Mouse (Mus musculus) left cerebral cortex, postnatal 4 days (tissue): ENCODE data around the gene Prss8. TPM values are rescaled to one million over a fixed set of nuclear protein-coding genes. Genes with fewer than 3 reads are reported as not detected.
"Not testable (repeated sequence)": the region's sequence is repeated elsewhere in the genome, so short reads cannot be mapped to it uniquely, and the experiment has no call there.

ENCODE experiments used
- DNase-seq: peaks from one replicate; pipeline ENCODE4 v3.0.0-alpha.2; 2022
- intact Hi-C: fragments of 180-260 bp; cut with DNase I; formaldehyde crosslinking; loops from one replicate; pipeline ENCODE4 v1.15.1; 2025
- total RNA-seq, 2 experiments: library from RNA; stranded (reverse); gene quantifications; 2 replicates each; pipeline ENCODE4 v1.2.3; 2021

Prss8 gene
- total RNA-seq: 1 to 10 TPM in 1 of 2 experiments, under 1 TPM in 1; 0.54 to 1.6 TPM

GRCm38 (mm10) chr7:127929923-127930322, at the start of gene Prss8:
Gene Prss8 (minus strand): TSS chr7:127930104.
- no peak for DNase-seq
- intact Hi-C loops: no loop called here

- intact Hi-C loops: no loop called here
- no peak for DNase-seq
Observed at GRCm38 (mm10) chr7:127978856-127979255, 49.0 kb upstream of the Prss8 start.

- DNase-seq: no peak
- intact Hi-C loops: no loop called here
Observed at GRCm38 (mm10) chr7:127974413-127974930, 44.6 kb upstream of the Prss8 start.

DNA sequence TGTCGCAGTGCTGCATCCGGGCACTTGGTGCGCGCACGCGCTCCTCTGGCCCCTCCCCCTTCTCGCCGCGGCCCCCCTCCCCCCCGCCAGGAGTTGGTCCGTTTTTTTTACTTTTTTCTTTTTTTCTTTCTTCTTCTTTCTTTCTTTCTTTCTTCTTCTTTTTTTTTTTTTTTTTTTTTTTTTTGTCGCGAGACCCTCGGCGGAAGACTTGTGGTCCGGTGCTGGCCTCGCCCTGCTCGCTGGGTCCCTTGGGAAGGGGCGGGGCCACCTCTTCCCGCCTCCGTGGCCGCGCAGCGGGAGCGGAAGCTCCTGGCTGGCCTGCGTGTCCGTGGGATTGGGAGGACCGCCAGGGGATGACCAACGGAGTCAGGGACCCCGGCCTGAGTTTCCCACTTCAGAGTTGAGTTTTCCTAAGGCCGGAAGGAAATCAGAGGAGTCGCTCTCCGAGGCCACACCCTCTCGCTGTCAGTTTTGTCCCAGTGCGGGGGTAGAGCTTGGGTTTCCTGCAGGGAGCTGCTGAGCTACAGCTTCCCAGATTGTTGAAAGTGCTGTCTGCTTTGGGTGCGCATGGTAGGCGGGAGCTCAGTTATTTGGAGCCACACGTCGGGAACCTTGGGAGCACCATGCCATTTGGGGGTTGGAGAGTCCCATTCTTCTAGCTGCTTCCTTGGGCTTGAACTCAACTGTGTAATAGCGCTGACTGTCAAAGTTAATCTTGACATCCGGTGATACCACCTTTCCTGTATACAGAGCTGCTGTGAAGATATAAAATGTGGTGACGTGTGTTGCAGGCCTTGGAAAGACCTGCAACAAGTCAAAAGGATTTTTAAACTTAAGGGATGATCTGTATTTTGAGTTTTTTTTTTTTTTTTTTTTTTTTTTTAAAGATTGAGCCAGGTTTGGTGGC, 38.3 kb upstream of the Prss8 start:
- DNase-seq: peak; percentile 80
- intact Hi-C loops: no loop called here

DNA sequence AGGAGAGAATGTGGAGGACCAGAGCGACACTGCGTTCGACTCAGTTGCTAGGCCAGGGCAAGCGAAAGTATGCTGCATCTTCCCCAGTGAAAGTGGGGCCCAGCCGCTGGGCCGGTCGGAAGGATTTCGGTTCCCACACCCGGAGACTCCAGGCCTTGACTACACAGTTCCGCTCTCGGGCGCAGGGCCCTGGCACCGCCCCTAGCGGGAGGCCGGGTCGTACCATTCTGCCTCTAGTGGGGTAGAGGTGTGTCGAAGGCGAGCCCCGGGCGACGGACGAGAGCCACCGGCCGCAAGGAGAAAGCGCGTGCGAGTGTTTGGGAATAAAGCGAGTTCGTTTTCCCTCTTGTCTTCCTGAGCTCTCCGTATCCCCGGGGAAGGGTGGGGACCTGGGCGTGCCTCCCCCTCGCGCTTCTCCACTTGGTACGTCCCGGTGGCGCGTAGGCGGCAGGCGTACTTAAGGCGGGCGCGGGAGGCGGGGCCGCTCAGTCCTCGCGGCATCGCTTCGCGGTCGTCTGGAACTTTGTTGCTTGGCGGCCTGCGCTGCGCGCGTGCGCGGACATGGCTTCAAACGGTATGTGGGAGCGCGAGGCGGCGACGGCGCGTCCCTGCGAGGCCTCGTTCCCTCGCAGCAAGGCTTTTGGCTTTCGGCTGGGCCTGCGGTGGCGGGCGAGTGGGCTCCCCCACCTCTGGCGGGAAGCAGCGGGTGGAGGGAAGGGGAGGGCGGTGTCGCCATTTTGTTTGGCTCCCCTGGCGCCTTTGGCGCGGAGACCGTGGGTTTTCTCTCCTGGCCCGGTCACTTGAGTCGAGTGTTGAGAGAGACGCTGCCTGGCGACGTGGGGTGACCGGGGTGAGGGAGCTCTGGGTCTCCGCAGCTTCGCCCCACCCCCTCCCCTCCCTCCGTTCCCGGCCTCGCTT, 37.4 kb upstream of the Prss8 start, which contains the start of gene Fus:
TSS of gene Fus (plus strand) at position 454 of the 918 bp plus-strand sequence.
- intact Hi-C loops: no loop called here
- peak; percentile 95 for DNase-seq

DNA sequence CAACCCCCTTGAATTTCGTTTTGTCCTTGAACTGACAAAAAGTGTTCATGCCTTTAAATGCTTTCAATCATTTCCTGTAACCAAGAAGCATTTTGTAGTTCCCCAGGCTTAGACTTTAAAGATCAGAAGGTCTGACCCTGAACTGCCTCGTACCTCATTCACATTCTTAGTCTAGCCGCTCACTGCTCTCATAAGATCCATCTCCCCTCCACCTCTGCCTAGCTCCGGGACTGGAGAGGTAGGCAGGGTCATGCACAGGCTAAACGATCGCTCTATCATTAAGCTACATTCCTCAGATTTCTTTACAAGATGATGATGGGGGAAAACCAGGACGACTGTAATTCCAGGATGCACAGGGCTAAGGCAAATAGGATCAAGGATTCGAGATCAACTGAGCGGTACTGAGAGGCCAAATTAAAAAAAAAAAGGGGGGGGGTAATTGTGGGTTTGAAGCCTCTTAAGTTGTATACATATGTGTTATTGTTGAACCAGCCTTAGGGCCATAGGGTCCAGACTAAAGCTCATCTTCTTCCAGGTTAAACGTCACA, 36.5 kb upstream of the Prss8 start:
- intact Hi-C loops: no loop called here

DNA sequence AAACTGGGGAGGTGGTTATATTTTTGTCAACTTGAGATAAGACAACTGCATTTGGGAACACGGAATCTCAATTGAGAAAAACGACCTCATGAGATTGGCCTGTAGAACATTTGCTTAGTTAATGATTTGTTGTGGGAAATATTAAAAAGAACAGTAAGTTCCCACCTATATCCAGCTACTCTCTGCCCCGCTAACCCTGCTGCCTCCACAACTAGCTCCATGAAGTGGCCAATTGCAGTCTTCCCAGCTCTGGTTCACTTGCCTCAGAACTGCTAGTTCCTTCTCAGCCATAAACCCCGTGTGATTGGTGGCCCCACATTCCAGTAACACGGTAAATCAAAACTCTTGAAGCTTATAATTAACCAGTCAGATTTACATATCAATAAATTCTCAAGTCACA, 29.5 kb upstream of the Prss8 start:
- intact Hi-C loops: no loop called here
- DNase-seq: no peak

More for the DNA sequence above, 36.5 kb upstream of the Prss8 start:
- no peak for DNase-seq

DNA sequence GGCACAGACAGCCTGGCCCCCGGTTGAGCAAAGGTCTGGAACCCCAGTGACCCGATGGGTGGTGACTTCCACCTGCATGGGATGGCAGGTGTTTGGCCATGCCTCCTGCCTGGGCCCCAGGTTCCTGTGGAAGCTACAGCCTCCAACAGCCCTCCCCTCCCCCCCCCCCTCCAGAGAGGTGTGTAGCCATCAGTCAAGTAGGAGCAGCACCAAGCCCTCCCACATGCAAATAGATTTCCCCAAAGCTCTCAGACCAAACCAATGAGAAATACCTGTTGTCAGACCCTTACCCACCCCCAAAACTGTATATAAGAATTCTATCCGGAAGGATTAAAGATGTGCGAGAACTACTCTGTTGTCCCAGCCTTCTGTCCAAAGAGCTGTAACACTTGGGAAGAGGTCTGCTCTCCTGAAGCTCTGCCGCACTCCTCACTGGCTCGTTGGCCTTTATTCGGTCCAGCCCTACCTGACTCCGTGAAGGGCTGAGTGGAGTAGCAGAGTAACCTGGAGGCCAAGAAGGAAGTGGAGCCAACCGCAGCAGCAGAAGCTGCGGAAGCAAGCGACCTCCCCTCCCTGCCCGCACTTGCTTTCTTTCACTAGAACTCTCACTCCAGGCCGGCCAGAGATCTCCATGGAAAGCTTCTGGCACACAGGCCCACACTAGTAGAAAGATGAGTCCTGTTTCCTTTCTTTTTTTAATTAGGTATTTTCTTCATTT, 23.1 kb upstream of the Prss8 start:
- intact Hi-C loops: no loop called here
- DNase-seq: no peak

DNA sequence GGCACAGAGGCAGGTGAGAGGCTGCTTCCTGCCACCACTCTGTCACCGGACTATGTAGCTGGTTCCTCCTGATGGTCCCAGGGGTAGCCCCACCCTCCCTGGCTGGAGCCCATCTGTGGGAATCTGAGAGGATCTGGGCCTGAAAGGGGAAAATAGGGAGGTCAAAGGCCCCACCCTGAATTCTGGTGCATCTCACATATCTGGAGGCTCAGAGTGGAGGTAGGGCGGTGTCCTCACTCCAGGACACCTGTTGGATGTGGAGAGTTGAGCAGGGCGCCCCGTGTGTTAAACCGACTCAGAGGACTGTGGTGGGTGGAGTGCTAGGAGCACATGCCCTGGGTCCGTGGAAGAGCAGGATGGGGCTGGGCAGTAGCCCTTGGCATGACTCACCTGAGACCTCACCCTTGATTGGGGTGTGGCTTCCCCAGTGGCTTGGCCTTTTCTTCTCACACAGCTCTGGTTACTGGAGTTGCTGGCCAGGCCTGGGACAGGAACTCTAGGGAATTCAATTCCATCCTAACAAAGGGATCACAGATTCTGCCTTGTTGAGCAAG, 16.6 kb upstream of the Prss8 start, which contains the start of gene Prss36:
TSS of gene Prss36 (minus strand) at position 256 of the 554 bp plus-strand sequence.
- DNase-seq: no peak
- intact Hi-C loops: no loop called here

- DNase-seq: no peak
- intact Hi-C loops: no loop called here
Observed at GRCm38 (mm10) chr7:127944614-127945013, 14.7 kb upstream of the Prss8 start.

GRCm38 (mm10) chr7:127942097-127942496, 12.2 kb upstream of the Prss8 start:
- DNase-seq, intact Hi-C loops: not testable (repeated sequence)

DNA sequence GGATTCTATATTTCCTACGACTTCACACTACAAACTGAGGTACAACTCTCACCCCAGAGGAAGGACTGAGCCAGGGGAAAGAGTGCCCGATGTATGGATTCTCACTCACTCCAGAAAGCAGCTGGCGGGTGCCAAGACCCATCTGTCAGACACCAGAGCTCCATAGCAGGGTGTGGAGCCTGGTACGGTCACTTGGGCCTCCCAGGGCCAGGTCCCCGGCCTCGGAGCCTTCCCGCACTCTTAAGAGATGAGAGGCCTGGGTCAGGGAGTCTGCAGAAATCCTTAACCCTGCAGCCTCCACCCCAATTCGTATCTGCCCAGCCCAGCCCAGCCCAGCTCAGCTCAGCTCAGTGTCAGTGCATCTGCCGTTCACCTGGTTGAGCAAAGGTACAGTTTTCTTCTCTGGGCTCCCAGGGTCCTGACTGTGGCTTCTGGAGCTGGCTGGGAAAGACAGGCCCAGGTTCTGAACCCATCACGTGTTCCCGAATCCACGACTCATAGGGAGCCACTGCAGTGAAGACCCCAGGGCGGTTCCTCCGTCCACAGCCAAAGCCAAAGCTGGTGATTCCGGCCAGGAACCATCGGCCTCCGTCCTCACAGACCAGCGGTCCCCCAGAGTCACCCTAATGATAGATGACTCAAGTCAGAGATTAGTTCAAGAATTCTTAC, 6.4 kb upstream of the Prss8 start:
- intact Hi-C loops: no loop called here

DNA sequence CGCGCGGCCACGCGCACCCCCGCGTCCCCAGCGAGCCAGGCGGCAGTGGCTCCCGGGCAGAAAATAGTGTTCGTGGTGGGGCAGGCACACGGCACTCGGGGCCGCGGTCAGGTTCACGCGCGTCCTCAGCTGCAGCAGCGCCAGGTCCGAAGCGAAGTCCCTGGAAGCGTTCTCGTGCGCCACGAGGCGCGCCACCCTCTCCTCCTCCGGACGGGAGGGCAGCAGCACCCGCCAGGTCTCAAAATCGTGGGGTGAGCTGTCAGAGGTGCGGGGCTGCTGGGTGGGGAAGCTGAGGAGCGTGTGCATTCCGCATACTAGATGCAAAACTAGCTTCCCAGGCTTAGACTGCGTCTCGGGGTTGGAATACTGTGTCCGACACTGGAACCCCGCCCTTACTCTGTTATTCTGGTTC, 5.8 kb upstream of the Prss8 start:
- DNase-seq: no peak
- intact Hi-C loops: no loop called here

More for the DNA sequence above, 6.4 kb upstream of the Prss8 start:
- DNase-seq: no peak

DNA sequence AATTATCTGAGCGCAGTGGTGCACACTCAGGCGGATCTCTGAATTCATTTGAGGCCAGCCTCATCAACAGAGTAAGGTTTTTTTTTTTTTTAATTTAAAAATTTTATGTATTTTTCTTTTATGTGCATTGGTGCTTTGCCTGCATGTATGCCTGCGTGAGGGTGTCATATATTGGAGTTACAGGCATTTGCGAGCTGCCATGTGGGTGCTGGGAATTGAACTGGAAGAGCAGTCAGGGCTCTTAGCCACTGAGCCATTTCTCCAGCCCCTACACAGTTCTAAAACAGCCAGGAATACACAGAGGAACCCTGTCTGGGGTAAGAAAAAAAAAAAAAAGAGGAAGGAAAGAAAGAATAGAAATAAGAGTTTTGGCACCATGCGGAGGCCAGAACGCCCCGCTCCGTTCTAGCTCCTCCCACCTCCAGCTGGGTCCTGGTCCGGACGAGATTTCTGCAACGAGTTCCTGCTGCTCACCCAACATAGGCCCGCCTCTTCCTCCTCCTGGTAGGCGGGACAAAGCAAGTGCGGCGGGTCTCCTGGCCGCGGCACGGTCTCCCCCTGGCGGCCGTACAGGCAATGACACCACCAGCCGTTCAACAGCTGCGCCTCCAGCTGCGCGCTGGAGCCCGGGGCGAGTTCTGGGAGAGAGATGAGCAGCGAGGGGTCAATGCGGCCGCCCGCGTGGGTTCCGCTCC, 5.3 kb upstream of the Prss8 start:
- peak; percentile 94 for DNase-seq
- intact Hi-C loops: no loop called here

- intact Hi-C loops: no loop called here
- no peak for DNase-seq
Observed at GRCm38 (mm10) chr7:127934075-127934474, 4.2 kb upstream of the Prss8 start.

DNA sequence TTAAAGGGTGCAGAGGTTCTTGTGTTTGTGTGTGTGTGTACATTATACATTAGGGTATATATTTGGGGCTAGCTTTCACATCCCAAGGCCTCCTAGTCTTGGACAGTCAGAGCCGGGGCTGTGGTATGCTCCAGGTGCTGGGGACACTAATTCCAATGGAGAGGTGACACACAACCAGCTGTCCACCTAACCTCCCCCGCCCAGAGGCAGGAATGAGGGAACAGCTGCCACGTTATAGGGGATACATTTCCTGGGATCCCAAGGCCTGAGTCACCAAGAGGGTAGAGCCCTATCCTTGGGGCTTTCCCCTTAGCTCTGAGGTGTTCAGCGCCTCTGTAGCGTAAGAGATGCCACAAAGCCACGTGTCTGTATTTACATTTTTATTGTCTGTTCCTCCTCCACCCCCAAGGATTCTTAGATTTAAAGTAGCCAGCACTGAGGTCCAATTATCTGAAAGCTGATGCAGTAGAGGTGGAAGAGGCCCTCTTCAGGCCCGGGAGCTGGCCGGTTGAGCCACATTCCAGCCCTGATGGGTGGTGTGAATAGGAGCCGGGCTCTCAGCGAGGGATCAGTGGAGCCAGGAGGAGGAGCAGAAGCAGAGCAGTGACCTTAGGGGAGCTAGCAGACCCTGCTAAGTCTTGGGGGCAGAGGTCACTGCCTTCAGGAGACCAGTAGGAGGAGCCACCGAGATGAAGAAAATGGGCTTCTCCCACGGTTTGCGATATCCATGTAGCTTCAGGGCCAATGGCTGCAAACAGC, 2.5 kb upstream of the Prss8 start:
- DNase-seq: no peak
- intact Hi-C loops: no loop called here

DNA sequence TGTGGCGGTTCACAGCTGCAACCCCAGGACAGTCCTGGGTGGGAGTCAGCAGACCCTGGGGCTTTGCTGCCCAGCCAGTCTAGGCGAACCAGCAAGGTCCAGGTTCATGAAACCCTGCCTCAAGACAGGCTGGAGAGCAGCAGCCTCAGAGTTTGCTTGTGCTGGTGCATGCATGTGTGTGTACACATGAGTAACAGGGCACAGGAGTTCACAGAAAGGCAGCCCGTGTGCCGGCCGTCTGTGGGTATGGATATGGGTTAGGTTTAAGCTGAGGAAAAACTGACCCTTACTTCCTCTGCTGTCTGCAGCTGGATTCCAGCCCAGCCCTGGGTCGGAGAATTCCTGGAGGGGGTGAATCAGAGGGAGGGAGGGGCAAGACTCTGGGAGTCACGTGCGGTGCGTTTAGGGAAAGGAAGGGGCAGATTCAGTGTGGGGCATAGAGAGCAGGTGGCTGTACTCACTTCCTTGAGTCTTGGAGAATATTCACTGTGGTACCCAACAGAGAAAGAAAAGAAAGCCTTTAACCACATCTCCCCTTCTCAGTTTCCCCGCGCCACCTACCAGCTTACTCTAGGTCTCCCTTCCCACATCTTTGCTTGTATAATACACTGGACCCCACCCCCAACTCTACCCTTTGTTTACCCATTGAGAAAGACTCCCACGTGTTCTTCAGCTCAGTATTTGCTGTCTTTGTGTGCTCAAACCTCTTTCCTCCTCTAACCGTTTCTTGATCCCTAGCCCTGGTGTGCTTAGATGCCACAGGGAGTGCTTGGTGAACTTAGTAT, 1.6 kb upstream of the Prss8 start:
- DNase-seq: no peak
- intact Hi-C loops: no loop called here
